Mouse (Mus musculus): Measurements from ENCODE around the gene Rpl22.

GRCm38 (mm10) chr4:152324641-152325562, 640 bp upstream of the Rpl22 start:
- TF ChIP-seq POLR2A (IDR thresholded peaks at IDR 0.05; ENCODE audit: insufficient read depth, low read depth, low read length) = no peak
- no peak for TF ChIP-seq CTCF (IDR thresholded peaks at IDR 0.05; ENCODE audit: insufficient read depth, low read depth, low read length)
